Mouse (Mus musculus): ENCODE results near the gene Slc9a8.

Slc9a8 gene

GRCm38 (mm10) chr2:167414461-167414860 lies 7.1 kb upstream of the Slc9a8 start:
- no peak for DNase-seq (ENCODE audit: low spot score in 2 of 2)

GRCm38 (mm10) chr2:167415970-167416563 lies 5.4 kb upstream of the Slc9a8 start:
- no peak for DNase-seq (ENCODE audit: low spot score in 2 of 2)

GRCm38 (mm10) chr2:167417048-167417447 lies 4.5 kb upstream of the Slc9a8 start:
- no peak for DNase-seq (ENCODE audit: low spot score in 2 of 2)

DNA sequence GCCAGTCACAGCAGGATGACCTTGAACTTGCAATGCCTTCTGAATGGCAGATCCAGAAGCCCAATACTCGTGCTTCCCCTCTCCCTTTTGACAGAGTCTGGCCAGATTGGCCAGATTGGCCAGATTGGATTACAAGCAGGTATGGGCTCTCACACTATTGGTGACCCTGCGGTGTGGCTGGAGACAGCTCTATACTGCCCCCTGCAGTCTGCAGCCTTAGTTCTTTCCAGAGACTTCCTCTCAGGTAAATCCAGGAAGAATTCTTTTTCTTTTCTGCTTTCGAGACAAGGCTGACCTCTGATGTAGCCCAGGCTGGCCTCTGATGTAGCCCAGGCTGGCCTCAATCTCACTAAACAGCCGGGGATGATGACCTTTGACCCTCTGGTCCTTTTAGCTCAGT lies 3.8 kb upstream of the Slc9a8 start:
- peak in 1 of 2 experiments; percentile 59 for DNase-seq (ENCODE audit: low spot score in 2 of 2)

- no peak for DNase-seq (ENCODE audit: low spot score in 2 of 2)
Observed at GRCm38 (mm10) chr2:167419204-167419603, 2.3 kb upstream of the Slc9a8 start.

DNA sequence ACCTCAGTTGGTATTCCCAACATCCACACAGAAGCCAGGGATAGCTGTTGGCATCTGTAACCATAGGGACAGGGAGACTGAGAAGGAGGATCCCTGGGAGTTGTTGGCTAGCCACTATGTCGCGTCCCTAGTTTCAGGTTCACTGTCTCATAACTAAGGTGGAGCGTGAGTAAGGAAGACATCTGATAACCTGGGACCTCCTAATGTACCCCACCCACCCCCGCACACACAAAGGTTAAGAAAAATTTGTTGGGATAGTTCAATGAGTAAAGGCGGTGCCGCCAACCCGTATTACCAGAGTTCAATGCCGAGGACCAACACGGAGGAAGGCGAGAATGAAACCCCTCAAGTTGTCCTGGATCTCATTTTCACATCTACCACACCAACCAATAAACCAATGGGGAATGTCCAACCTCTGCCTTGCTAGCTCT lies 686 bp upstream of the Slc9a8 start:
- no peak for DNase-seq (ENCODE audit: low spot score in 2 of 2)

GRCm38 (mm10) chr2:167422150-167422470 lies 598 bp downstream of the Slc9a8 start:
- DNase-seq (ENCODE audit: low spot score in 2 of 2) = no peak

DNA sequence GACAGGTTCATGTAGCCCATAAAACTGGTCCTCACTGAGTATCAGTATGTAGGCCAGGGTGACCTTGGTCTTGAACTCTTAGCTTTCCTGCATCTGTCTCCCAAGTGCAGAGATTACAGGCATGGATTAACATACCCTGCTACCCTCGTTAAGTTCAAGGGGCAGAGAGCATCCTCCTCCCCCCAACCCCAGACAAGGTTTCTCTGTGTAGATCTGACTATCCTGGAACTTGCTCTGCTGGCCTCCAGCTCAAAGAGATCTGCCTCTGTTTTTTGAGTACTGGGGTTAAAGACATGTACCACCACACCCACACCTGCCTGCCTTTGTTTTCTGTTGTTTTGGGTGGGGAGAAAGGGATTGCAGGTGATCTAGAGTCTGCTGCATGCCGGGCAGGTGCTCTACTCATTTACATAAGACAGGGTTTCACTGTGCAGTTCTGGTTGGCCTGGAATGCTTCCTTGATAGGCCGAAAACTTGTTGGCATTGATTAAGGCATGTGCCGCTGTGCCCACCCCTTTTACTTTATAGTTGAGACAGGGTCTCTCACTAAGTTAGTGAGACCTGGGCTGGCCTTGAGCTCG lies 1.6 kb downstream of the Slc9a8 start:
- no peak for DNase-seq (ENCODE audit: low spot score in 2 of 2)

GRCm38 (mm10) chr2:167424040-167424439 lies 2.5 kb downstream of the Slc9a8 start:
- no peak for DNase-seq (ENCODE audit: low spot score in 2 of 2)

DNA sequence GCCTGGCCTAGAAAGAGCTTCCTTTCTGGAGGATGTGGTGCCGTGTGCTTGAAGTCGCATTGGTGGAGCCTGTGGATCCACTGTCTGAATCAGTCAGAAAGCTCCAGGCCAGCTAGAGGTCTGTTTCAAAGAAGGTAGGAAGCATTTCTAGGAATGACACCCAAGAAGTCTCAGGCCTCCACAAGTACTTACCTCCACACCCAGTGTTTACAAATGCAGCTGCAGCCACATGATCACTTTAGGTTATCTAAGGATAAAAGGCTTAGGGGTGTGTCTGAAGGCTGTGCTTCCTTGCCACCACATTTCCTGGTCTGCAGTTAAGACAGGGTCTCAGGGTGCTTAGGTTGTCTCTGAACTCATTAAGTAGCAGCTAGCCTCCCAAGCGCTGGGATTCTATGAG lies 3.0 kb downstream of the Slc9a8 start:
- DNase-seq (ENCODE audit: low spot score in 2 of 2) = no peak

GRCm38 (mm10) chr2:167425407-167425806 lies 3.9 kb downstream of the Slc9a8 start:
- peak in 1 of 2 experiments; percentile 49 for DNase-seq (ENCODE audit: low spot score in 2 of 2)

DNA sequence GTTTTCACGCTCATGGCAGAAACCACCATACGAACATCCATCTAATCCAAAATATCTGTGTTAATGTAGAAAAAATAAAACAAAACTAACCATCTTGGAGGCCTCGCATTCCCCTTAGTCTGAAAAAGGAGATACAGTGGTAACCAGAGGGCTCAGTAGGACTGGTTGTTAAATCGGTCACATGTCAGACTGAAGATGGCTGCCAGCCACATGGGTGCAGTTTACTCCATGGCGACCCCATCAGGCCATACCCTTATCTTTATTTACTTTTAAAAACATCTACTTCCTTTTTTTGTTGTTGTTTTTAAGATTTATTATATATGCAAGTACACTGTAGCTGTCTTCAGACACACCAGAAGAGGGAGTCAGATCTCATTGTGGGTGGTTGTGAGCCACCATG lies 8.1 kb downstream of the Slc9a8 start:
- no peak for DNase-seq (ENCODE audit: low spot score in 2 of 2)

DNA sequence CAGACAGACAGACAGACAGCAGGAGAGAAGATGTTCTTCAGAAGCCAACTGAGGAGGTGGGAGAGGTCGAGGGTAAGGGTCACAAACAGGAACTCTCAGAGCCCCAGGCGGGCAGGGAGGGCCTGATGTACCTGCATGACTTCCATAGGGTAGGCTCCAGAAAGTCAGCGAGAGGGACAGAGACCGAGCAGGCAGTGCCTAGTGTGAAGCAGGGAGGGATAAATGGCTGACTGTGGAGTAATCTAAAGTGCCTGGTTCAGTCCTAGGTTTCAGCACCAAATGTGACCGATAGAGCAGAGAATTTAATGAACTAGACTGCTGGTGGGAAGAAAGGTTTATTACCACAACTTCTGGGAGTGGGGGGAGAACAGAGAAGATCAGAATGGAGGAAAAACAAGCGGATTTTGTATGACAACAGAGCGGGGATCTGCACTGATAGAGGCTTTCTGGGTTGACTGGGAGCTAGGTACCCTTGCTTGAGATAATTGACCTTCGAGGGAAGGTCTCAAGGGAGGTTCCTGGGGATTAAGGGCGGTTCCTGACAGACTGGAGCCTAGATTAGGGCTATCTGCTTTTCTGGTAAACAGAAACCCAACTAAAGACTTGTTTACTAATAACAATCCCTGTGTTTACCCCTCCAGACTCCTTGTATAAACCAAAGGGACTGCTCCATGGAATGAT lies 9.4 kb downstream of the Slc9a8 start:
- DNase-seq (ENCODE audit: low spot score in 2 of 2) = no peak

DNA sequence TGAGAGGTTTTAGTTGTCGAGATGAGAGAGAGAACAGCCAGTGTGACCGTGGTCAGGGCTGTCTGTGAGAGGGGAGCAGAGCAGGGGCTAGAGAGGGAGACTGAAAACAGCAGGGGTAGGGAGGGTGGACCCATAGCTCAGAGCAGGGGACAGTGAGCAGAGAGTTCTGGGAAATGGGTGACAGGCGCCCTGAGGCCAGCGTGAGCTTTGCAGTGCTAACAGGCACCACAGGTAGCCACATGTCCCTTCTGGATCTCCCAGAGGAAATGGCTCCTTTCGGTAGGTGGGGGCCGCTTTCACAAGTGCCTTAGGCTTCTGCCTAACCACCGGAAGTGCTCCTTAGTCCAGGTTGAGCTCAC lies 9.9 kb downstream of the Slc9a8 start:
- DNase-seq (ENCODE audit: low spot score in 2 of 2) = no peak

DNA sequence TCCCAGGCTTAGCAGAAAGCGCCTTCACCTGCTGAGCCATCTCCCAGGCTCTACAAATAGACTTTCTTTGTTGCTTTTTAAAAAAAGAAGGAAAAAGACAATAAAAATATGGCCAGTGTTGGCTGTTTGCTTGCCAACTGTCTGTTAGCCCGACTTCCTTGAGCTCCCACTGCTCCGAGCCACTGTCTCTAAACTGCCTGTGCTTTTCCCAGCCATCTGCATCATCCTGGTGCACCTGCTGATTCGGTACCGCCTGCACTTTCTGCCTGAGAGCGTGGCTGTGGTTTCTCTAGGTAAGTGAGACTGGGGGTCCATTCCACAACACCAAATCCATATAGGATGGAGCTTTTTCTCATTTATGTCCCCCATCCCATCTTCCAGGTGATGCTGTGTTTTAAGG lies 13.1 kb downstream of the Slc9a8 start:
- DNase-seq (ENCODE audit: low spot score in 2 of 2) = no peak

GRCm38 (mm10) chr2:167435631-167436030 lies 14.1 kb downstream of the Slc9a8 start:
- no peak for DNase-seq (ENCODE audit: low spot score in 2 of 2)

DNA sequence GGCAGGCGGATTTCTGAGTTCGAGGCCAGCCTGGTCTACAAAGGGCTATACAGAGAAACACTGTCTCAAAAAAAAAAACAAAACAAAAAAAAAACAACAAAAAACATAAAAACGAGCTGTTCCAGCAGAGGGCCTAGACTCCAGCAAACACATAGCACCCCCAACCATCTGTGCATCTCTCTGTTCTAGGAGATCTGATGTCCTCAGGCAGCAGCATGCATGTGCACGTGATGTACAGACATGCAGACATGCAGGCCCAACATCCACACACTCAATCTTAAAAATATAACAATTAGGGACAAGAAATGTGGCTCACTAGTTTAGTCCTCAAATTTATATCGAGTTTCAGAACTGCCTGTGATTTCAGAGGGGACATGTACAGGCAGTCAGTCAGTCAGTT lies 14.9 kb downstream of the Slc9a8 start:
- no peak for DNase-seq (ENCODE audit: low spot score in 2 of 2)

GRCm38 (mm10) chr2:167439422-167439821 lies 17.9 kb downstream of the Slc9a8 start:
- DNase-seq (ENCODE audit: low spot score in 2 of 2) = no peak

GRCm38 (mm10) chr2:167443411-167444193 lies 22.1 kb downstream of the Slc9a8 start:
- no peak for DNase-seq (ENCODE audit: low spot score in 2 of 2)

GRCm38 (mm10) chr2:167445911-167446780 lies 24.6 kb downstream of the Slc9a8 start:
- no peak for DNase-seq (ENCODE audit: low spot score in 2 of 2)

GRCm38 (mm10) chr2:167447207-167447606 lies 25.7 kb downstream of the Slc9a8 start:
- no peak for DNase-seq (ENCODE audit: low spot score in 2 of 2)

- no peak for DNase-seq (ENCODE audit: low spot score in 2 of 2)
Observed at GRCm38 (mm10) chr2:167447629-167448028, 26.1 kb downstream of the Slc9a8 start.

All from urinary bladder, adult 18-20 months (tissue).